Mouse (Mus musculus) forebrain, embryonic 10.5 days (tissue): ENCODE measurements around the gene Stat2. TPM values are rescaled to one million over a fixed set of nuclear protein-coding genes. Genes with fewer than 3 reads are reported as not detected.

ENCODE experiments used
- DNase-seq: peaks from one replicate; pipeline ENCODE4 v3.0.0-alpha.2; 2017; ENCODE audit warnings: low spot score; ENCODE audit errors: extremely low spot score
- H3K27ac ChIP-seq: fragments of 300-500 bp; sonication (generic); 2 replicates; pipeline ENCODE4 v1.5.1; 2016; ENCODE audit warnings: mild to moderate bottlenecking
- H3K27me3 ChIP-seq: fragments of 300-500 bp; sonication (generic); 2 replicates; pipeline ENCODE4 v1.6.1; 2016; ENCODE audit warnings: mild to moderate bottlenecking; ENCODE audit not compliant: poor library complexity, severe bottlenecking
- H3K36me3 ChIP-seq: fragments of 300-500 bp; sonication (generic); replicated peaks from 2 replicates; pipeline ENCODE4 v1.6.1; 2016; ENCODE audit warnings: mild to moderate bottlenecking, moderate library complexity
- H3K4me1 ChIP-seq: fragments of 300-500 bp; sonication (generic); 2 replicates; pipeline ENCODE4 v1.6.1; 2016
- H3K4me3 ChIP-seq: fragments of 300-500 bp; sonication (generic); 2 replicates; pipeline ENCODE4 v1.5.1; 2016; ENCODE audit warnings: mild to moderate bottlenecking, moderate library complexity
- H3K9me3 ChIP-seq: fragments of 300-500 bp; sonication (generic); 2 replicates; pipeline ENCODE4 v1.6.1; 2016; ENCODE audit warnings: mild to moderate bottlenecking, moderate library complexity
- WGBS: fragments of 180-500 bp; shearing (Covaris S2); methylation state at CpG from one replicate; pipeline ENCODE4 v1.1.7; 2016; 5-methylcytosine and 5-hydroxymethylcytosine counted together
- polyA plus RNA-seq: library from polyadenylated mRNA; unstranded; fragments of >200 nt; fragmentation: Nextera tagmentation; extraction: Ambion mirVana; gene quantifications from 2 replicates; pipeline ENCODE4 v1.2.1, GENCODE M21; 2016

The Stat2 gene
- polyA plus RNA-seq, 1 experiment from 2014 or later = 10.7 TPM

DNA sequence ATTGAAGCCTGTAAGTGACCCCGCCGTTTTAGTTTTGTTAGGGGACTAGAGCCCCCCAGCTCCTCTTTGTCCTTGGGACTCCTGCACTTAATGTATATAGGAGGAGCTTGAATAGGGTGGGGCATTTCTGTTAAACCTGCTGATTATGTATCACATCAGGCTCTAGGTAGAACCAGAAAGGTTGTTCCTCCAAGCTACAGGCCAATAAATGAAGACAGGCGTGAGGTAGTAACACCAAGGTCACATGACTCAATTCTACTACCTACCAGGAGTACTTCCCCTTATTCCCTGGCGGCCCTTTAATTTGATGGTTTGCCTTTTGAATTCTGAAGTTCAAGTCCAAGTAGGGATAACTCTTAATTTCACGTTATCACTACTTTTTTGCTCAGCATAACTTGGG, 68.1 kb downstream of the Stat2 start:
- Histone ChIP-seq H3K9me3 (no peaks in the 10 kb centered on the region), H3K27ac (peak overlapping the region; percentile 91), H3K4me1 (peaks cover 25% of the 10 kb centered on the region), H3K36me3 (peaks cover 37% of the 10 kb centered on the region), H3K27me3 (no peaks in the 10 kb centered on the region), H3K4me3 (peak overlapping the region; percentile 68)
- DNase-seq = no peak
- 27% methylated on average over 5 of the region's 5 CpGs for WGBS

DNA sequence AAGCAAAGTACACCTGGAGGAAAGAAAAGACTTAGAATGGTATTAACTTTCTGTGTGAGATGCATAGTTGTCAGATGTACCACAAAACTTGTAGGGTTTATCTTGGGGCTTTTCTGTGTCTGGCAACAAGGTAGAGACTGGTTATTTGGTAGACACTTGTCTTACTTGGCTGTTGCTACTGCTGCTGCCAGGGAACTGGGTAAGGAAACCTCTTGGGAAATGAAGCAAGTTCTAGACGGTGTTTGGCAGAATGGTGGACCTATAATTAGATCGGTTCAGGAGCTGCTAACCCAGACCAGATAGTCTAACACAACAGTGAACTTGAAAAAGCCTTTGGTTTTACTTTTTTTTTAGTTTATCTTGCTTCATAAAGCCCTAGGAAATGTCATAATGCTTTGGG, 68.6 kb downstream of the Stat2 start:
- H3K27ac ChIP-seq = no peak overlapping the region
- no peak for DNase-seq
- H3K4me3 ChIP-seq = peak overlapping the region; percentile 68
- peaks cover 25% of the 10 kb centered on the region for H3K4me1 ChIP-seq
- no peaks in the 10 kb centered on the region for H3K9me3 ChIP-seq
- 88% methylated on average over 2 of the region's 2 CpGs for WGBS
- H3K36me3 ChIP-seq = peaks cover 41% of the 10 kb centered on the region
- no peaks in the 10 kb centered on the region for H3K27me3 ChIP-seq

DNA sequence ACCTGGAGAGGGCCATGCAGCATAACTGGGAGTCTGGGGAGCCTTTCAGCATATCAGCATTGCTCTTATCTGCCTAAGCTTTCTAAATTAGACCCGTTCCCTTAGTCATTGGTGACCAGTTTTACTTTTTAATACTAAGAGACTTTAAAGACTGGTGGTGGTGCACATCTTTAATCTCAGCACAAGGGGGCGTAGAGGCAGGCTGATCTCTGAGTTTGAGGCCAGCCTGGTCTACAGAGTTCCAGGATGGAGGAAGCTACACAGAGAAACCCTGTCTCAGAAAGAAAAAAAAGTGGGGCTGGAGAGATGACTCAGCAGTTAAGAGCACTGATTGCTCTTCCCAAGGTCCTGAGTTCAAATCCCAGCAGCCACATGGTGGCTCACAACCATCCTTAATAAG, 69.9 kb downstream of the Stat2 start:
- Histone ChIP-seq H3K27me3 (no peaks in the 10 kb centered on the region), H3K4me1 (peaks cover 32% of the 10 kb centered on the region), H3K9me3 (no peaks in the 10 kb centered on the region), H3K4me3 (peak overlapping the region; percentile 68; the same call in 1 of the 2 replicates), H3K27ac (no peak overlapping the region), H3K36me3 (peaks cover 45% of the 10 kb centered on the region)
- DNase-seq = no peak
- 83% methylated on average over 2 of the region's 2 CpGs for WGBS

Other genes starting within 250 kb of the Stat2 start
- 930 and 977 TPM in 2 replicates for gene Naca, start 235.0 kb upstream of the Stat2 start, polyA plus RNA-seq
- 733 and 767 TPM in 2 replicates for gene Ptges3, start 211.6 kb upstream of the Stat2 start, polyA plus RNA-seq
- gene Atp5b, start 187.3 kb upstream of the Stat2 start, polyA plus RNA-seq = 2,314 and 2,329 TPM in 2 replicates
- 13.5 and 15.2 TPM in 2 replicates for gene Baz2a, start 179.0 kb upstream of the Stat2 start, polyA plus RNA-seq
- gene Rbms2, start 90.3 kb upstream of the Stat2 start, polyA plus RNA-seq = 26.6 and 28.6 TPM in 2 replicates
- 1.5 and 2.3 TPM in 2 replicates for gene Gls2, start 76.1 kb upstream of the Stat2 start, polyA plus RNA-seq
- 29.9 and 32.3 TPM in 2 replicates for gene Spryd4, start 58.8 kb upstream of the Stat2 start, polyA plus RNA-seq
- 0.55 and 0.69 TPM in 2 replicates for gene Mip, start 44.7 kb upstream of the Stat2 start, polyA plus RNA-seq
- gene Timeless, start 38.5 kb upstream of the Stat2 start, polyA plus RNA-seq = 108 and 112 TPM in 2 replicates
- gene Apon, start 16.5 kb upstream of the Stat2 start, polyA plus RNA-seq = 0.81 and 1.1 TPM in 2 replicates
- gene Apof, start 1.9 kb upstream of the Stat2 start, polyA plus RNA-seq = not detected in 2 replicates
- gene Il23a, start 28.2 kb downstream of the Stat2 start, polyA plus RNA-seq = not detected in 2 replicates
- 42.1 and 45.3 TPM in 2 replicates for gene Pan2, start 32.8 kb downstream of the Stat2 start, polyA plus RNA-seq
- 253 and 256 TPM in 2 replicates for gene Cnpy2, start 51.9 kb downstream of the Stat2 start, polyA plus RNA-seq
- 256 and 265 TPM in 2 replicates for gene Cs, start 67.2 kb downstream of the Stat2 start, polyA plus RNA-seq
- 9.2 and 10.1 TPM in 2 replicates for gene Coq10a, start 98.4 kb downstream of the Stat2 start, polyA plus RNA-seq
- gene Ankrd52, start 106.6 kb downstream of the Stat2 start, polyA plus RNA-seq = 11.1 and 13.1 TPM in 2 replicates
- gene Slc39a5, start 130.7 kb downstream of the Stat2 start, polyA plus RNA-seq = 0.30 TPM in 1 of 2 replicates, not detected in the other
- gene Nabp2, start 140.9 kb downstream of the Stat2 start, polyA plus RNA-seq = 161 and 164 TPM in 2 replicates
- gene Rnf41, start 141.1 kb downstream of the Stat2 start, polyA plus RNA-seq = 40.9 and 42.9 TPM in 2 replicates
- 72.0 and 73.6 TPM in 2 replicates for gene Smarcc2, start 188.7 kb downstream of the Stat2 start, polyA plus RNA-seq
- gene Myl6, start 223.6 kb downstream of the Stat2 start, polyA plus RNA-seq = 712 and 780 TPM in 2 replicates
- gene Myl6b, start 228.1 kb downstream of the Stat2 start, polyA plus RNA-seq = 1.9 and 2.0 TPM in 2 replicates